Mouse (Mus musculus): ENCODE data around the gene Gm20388.

Gene Gm20388

GRCm38 (mm10) chr8:123817747-123818146, 3907.1 kb downstream of the Gm20388 start:
- no peak for DNase-seq (ENCODE audit: extremely low spot score)

GRCm38 (mm10) chr8:123819683-123820610, 3909.3 kb downstream of the Gm20388 start:
- DNase-seq (ENCODE audit: extremely low spot score), result no peak

- DNase-seq (ENCODE audit: extremely low spot score), result no peak
Measured at GRCm38 (mm10) chr8:123820780-123821179, 3910.1 kb downstream of the Gm20388 start.

- DNase-seq (ENCODE audit: extremely low spot score), result no peak
Measured at GRCm38 (mm10) chr8:123823111-123823510, 3912.5 kb downstream of the Gm20388 start.

GRCm38 (mm10) chr8:123823532-123824123, 3913.0 kb downstream of the Gm20388 start:
- DNase-seq (ENCODE audit: extremely low spot score), result no peak

GRCm38 (mm10) chr8:123826001-123826400, 3915.4 kb downstream of the Gm20388 start:
- DNase-seq (ENCODE audit: extremely low spot score), result peak; percentile 25

- DNase-seq (ENCODE audit: extremely low spot score), result no peak
Measured at GRCm38 (mm10) chr8:123826758-123827157, 3916.1 kb downstream of the Gm20388 start.

- DNase-seq (ENCODE audit: extremely low spot score), result no peak
Measured at GRCm38 (mm10) chr8:123827523-123827922, 3916.9 kb downstream of the Gm20388 start.

GRCm38 (mm10) chr8:123832757-123833156, 3922.1 kb downstream of the Gm20388 start:
- DNase-seq (ENCODE audit: extremely low spot score), result no peak

- peak; percentile 47 for DNase-seq (ENCODE audit: extremely low spot score)
Measured at GRCm38 (mm10) chr8:123835451-123835850, 3924.8 kb downstream of the Gm20388 start.

GRCm38 (mm10) chr8:123836354-123836753, 3925.7 kb downstream of the Gm20388 start:
- DNase-seq (ENCODE audit: extremely low spot score), result no peak

GRCm38 (mm10) chr8:123838496-123838895, 3927.9 kb downstream of the Gm20388 start:
- DNase-seq (ENCODE audit: extremely low spot score), result peak; percentile 20

GRCm38 (mm10) chr8:123840578-123841345, 3930.1 kb downstream of the Gm20388 start:
- DNase-seq (ENCODE audit: extremely low spot score), result no peak

- DNase-seq (ENCODE audit: extremely low spot score), result no peak
Measured at GRCm38 (mm10) chr8:123842086-123842485, 3931.4 kb downstream of the Gm20388 start.

- no peak for DNase-seq (ENCODE audit: extremely low spot score)
Measured at GRCm38 (mm10) chr8:123844341-123844740, 3933.7 kb downstream of the Gm20388 start.

GRCm38 (mm10) chr8:123845114-123845513, 3934.5 kb downstream of the Gm20388 start:
- DNase-seq (ENCODE audit: extremely low spot score), result no peak

- no peak for DNase-seq (ENCODE audit: extremely low spot score)
Measured at GRCm38 (mm10) chr8:123845991-123846390, 3935.3 kb downstream of the Gm20388 start.

GRCm38 (mm10) chr8:123846509-123846908, 3935.9 kb downstream of the Gm20388 start:
- no peak for DNase-seq (ENCODE audit: extremely low spot score)

- DNase-seq (ENCODE audit: extremely low spot score), result no peak
Measured at GRCm38 (mm10) chr8:123847546-123847945, 3936.9 kb downstream of the Gm20388 start.

- DNase-seq (ENCODE audit: extremely low spot score), result no peak
Measured at GRCm38 (mm10) chr8:123849352-123849751, 3938.7 kb downstream of the Gm20388 start.

- DNase-seq (ENCODE audit: extremely low spot score), result no peak
Measured at GRCm38 (mm10) chr8:123851590-123851989, 3940.9 kb downstream of the Gm20388 start.

GRCm38 (mm10) chr8:123854252-123854651, 3943.6 kb downstream of the Gm20388 start:
- no peak for DNase-seq (ENCODE audit: extremely low spot score)

Data from embryo, embryonic 9.5 days (tissue).